Mouse (Mus musculus) liver, embryonic 11.5 days (tissue): Measurements from ENCODE around the gene Nkap. TPM values are rescaled to one million over a fixed set of nuclear protein-coding genes. Genes with fewer than 3 reads are reported as not detected.

Experiments used
- ATAC-seq: fragments of 200-750 bp; cut with Nextera tagmentation; replicated peaks from 2 replicates; pipeline ENCODE4 v1.8.0; 2017; ENCODE audit warnings: moderate number of reproducible peaks, mild to moderate bottlenecking, moderate TSS enrichment, moderate library complexity; ENCODE audit not compliant: low FRiP score
- DNase-seq: peaks from one replicate; pipeline ENCODE4 v3.0.0-alpha.2; 2017; ENCODE audit warnings: low spot score
- H3K27ac ChIP-seq: fragments of 300-500 bp; sonication (generic); 2 replicates; pipeline ENCODE4 v1.5.1; 2014; ENCODE audit warnings: mild to moderate bottlenecking, low read depth, low read length, control low read depth
- H3K27me3 ChIP-seq: fragments of 300-500 bp; sonication (generic); replicated peaks from 2 replicates; pipeline ENCODE4 v1.6.1; 2014; ENCODE audit warnings: low read length, mixed read lengths; ENCODE audit not compliant: control insufficient read depth, insufficient read depth
- H3K36me3 ChIP-seq: fragments of 300-500 bp; sonication (generic); 2 replicates; pipeline ENCODE4 v1.6.1; 2014; ENCODE audit warnings: mild to moderate bottlenecking, low read length, moderate library complexity, mixed read lengths; ENCODE audit not compliant: control insufficient read depth, insufficient read depth
- H3K4me1 ChIP-seq: fragments of 300-500 bp; sonication (generic); replicated peaks from 2 replicates; pipeline ENCODE4 v1.6.1; 2014; ENCODE audit warnings: low read length, mixed read lengths; ENCODE audit not compliant: control insufficient read depth, insufficient read depth
- H3K4me2 ChIP-seq: fragments of 300-500 bp; sonication (generic); 2 replicates; pipeline ENCODE4 v1.6.1; 2014; ENCODE audit warnings: mild to moderate bottlenecking, control low read depth, moderate library complexity
- H3K4me3 ChIP-seq: fragments of 300-500 bp; sonication (generic); 2 replicates; pipeline ENCODE4 v1.5.1; 2014; ENCODE audit warnings: low read depth, low read length, control low read depth
- H3K9ac ChIP-seq: fragments of 300-500 bp; sonication (generic); 2 replicates; pipeline ENCODE4 v1.6.1; 2014; ENCODE audit warnings: low read depth, low read length, control low read depth
- H3K9me3 ChIP-seq: fragments of 300-500 bp; sonication (generic); 2 replicates; pipeline ENCODE4 v1.6.1; 2016; ENCODE audit warnings: low read length, inconsistent platforms, mixed read lengths; ENCODE audit not compliant: control insufficient read depth
- WGBS: fragments of 180-500 bp; shearing (Covaris S2); extraction: QIAGEN DNeasy Blood & Tissue Kit; methylation state at CpG from one replicate; pipeline ENCODE4 v1.1.7; 2014; 5-methylcytosine and 5-hydroxymethylcytosine counted together
- polyA plus RNA-seq: library from polyadenylated mRNA; unstranded; fragments of >200 nt; fragmentation: Nextera tagmentation; extraction: Ambion mirVana; gene quantifications from 2 replicates; pipeline ENCODE4 v1.2.1, GENCODE M21; 2014

Nkap gene
- polyA plus RNA-seq, 1 experiment from 2014 or later, result 19.9 TPM

- 83% methylated on average over 11 of the region's 11 CpGs for WGBS
- Histone ChIP-seq H3K27me3 (no peaks in the 10 kb centered on the region), H3K4me3 (no peak overlapping the region), H3K9ac (no peak overlapping the region), H3K36me3 (0 out of 2 replicates have a peak, but pooled peaks cover 2% of the 10 kb centered on the region), H3K27ac (no peak overlapping the region), H3K4me2 (no peak overlapping the region), H3K4me1 (no peaks in the 10 kb centered on the region), H3K9me3 (no peaks in the 10 kb centered on the region)
- DNase-seq, result no peak
- no peak for ATAC-seq
Measured at GRCm38 (mm10) chrX:37095106-37095768, 31.4 kb upstream of the Nkap start.

DNA sequence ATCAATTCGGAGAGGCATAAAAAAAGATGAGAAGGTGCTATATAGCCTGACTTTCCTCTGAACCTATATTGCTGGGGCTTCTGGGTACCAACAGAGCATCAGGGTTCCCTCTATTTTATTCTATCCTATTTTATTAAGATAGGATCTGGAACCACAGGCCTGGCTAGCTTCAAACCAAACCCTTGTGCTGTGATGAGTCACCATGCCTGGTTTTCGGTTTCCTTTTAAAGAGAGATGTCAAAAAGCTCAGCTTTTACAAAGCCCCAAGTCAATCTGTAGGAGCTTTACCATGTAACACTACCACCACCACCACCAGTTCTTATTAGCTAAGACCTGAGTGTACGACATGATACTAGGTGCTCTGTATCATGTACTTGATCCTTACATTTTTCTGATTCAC, 27.9 kb upstream of the Nkap start:
- H3K4me1 ChIP-seq, result no peaks in the 10 kb centered on the region
- no peak overlapping the region for H3K27ac ChIP-seq
- H3K9me3 ChIP-seq, result no peaks in the 10 kb centered on the region
- no peak overlapping the region for H3K4me3 ChIP-seq
- DNase-seq (no peak), ATAC-seq (no peak)
- H3K36me3 ChIP-seq, result 0 out of 2 replicates have a peak, but pooled peaks cover 2% of the 10 kb centered on the region
- H3K27me3 ChIP-seq, result no peaks in the 10 kb centered on the region
- H3K9ac ChIP-seq, result no peak overlapping the region
- no peak overlapping the region for H3K4me2 ChIP-seq
- WGBS, result 82% methylated on average over 3 of the region's 3 CpGs

DNA sequence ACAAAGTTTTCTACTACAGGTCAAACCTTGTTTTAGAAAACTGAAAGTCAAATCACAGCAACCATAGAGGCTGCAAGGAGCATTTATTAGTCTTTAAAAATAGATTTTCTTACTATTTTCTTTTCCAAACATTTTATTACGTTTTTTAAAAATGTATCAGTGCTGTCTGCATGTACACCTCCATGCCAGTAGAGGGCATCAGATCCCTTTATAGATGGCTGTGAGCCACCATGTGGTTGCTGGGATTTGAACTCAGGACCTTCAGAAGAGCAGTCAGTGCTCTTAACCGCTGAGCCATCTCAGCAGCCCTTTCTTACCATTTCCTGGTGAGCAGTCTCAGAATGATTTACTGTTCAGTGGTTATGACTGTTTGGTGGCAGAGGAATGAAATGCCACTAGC, 22.8 kb upstream of the Nkap start:
- no peak overlapping the region for H3K9ac ChIP-seq
- H3K9me3 ChIP-seq, result no peaks in the 10 kb centered on the region
- no peak overlapping the region for H3K27ac ChIP-seq
- H3K27me3 ChIP-seq, result no peaks in the 10 kb centered on the region
- no peak overlapping the region for H3K4me2 ChIP-seq
- DNase-seq, result no peak
- ATAC-seq, result no peak
- H3K4me3 ChIP-seq, result no peak overlapping the region
- H3K36me3 ChIP-seq, result no peaks in the 10 kb centered on the region; the same call in 1 of the 2 replicates
- H3K4me1 ChIP-seq, result no peaks in the 10 kb centered on the region
- 79% methylated on average over 2 of the region's 2 CpGs for WGBS

DNA sequence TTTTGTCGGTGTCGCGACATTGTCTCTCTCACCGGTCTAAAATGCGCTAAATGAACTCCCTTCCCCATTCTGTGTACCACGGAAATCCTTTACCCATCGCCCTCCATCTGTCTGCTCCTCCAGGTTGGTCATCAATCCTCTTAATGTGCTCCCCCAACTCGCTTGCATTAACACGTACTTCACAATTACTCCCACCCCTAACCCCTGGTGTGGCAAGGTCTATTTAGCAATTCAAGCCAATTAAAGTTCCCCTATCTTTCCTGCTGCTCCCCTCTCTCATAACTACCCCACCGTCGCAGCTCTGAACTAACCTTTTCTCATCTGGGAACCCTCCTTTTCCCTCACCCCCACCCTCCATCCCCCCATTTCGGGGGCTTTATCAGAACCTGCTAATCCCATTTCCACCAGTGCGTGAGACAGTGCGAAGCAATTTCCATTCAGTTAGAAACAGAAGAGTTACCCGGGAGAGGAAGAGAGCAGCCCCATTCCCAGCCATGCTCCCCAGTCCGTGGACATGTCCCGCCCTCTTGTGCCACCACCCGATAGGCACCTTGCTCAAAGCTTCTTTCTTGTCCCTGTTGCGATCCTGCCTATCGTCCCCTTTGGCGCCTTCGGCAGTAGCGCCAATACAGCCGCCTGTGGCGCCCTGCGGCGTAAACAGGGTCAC, 16.9 kb upstream of the Nkap start:
- peak; percentile 82 for ATAC-seq

GRCm38 (mm10) chrX:37110193-37110880, 16.3 kb upstream of the Nkap start, which contains the start of gene Upf3b:
TSS of gene Upf3b (minus strand) at chrX:37110322.
- 11% methylated on average over 30 of the region's 30 CpGs for WGBS
- no peaks in the 10 kb centered on the region for H3K9me3 ChIP-seq
- H3K4me1 ChIP-seq, result no peaks in the 10 kb centered on the region
- peak within 1 kb of the TSS; percentile 71 for H3K4me2 ChIP-seq
- ATAC-seq, result peak; percentile 99
- H3K36me3 ChIP-seq, result no peaks in the 10 kb centered on the region
- peak within 1 kb of the TSS; percentile 79 for H3K27ac ChIP-seq
- no peaks in the 10 kb centered on the region; the same call in 1 of the 2 replicates for H3K27me3 ChIP-seq
- DNase-seq, result peak; percentile 83
- H3K4me3 ChIP-seq, result peak within 1 kb of the TSS; percentile 65
- H3K9ac ChIP-seq, result peak within 1 kb of the TSS; percentile 73

More for the DNA sequence above, 16.9 kb upstream of the Nkap start:
- Histone ChIP-seq H3K4me1 (no peaks in the 10 kb centered on the region), H3K36me3 (no peaks in the 10 kb centered on the region), H3K27ac (peak overlapping the region; percentile 79), H3K4me2 (peak overlapping the region; percentile 71), H3K9ac (peak overlapping the region; percentile 73), H3K27me3 (no peaks in the 10 kb centered on the region), H3K4me3 (peak overlapping the region; percentile 65), H3K9me3 (no peaks in the 10 kb centered on the region)
- 13% methylated on average over 27 of the region's 27 CpGs for WGBS
- DNase-seq, result no peak

DNA sequence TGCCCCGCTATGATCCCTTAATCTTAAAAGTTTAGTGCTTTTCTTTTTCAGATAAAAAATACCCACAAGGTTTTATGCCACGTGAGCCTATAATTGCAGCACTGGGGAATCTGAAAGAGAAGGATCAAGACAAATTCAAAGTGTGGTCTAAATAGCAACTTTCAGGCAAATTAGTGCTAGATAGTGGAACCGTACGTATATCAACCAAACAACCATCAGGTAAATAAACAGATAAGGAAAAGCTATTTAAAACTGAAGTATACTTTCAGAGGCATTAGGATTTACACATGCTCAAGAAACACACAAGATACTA, 15.8 kb upstream of the Nkap start:
- no peak overlapping the region for H3K9ac ChIP-seq
- no peak for ATAC-seq

DNA sequence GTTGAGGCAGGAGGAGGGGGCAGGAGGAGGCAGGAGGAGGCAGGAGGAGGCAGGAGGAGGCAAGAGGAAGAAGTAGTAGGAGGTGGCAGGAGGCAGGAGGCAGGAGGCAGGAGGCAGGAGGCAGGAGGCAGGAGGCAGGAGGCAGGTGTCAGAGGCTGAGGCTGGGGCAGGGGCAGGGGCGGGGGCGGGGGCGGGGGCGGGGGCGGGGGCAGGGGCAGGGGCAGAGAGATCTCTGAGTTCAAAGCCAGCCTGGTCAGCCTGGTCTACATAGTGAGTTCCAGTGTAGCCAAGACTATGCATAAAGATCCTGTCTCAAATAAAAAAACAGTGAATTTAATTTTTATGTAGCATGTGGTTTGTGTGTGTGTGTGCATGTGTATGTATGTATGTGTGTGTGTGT, 9.5 kb upstream of the Nkap start:
- Histone ChIP-seq H3K9ac (no peak overlapping the region), H3K9me3 (no peaks in the 10 kb centered on the region), H3K4me2 (no peak overlapping the region), H3K27me3 (peaks cover 8% of the 10 kb centered on the region), H3K27ac (no peak overlapping the region), H3K4me1 (no peaks in the 10 kb centered on the region), H3K4me3 (no peak overlapping the region), H3K36me3 (no peaks in the 10 kb centered on the region)
- ATAC-seq (no peak), DNase-seq (no peak)
- WGBS, result 33% methylated on average over 4 of the region's 5 CpGs

More for the DNA sequence above, 15.8 kb upstream of the Nkap start:
- Histone ChIP-seq H3K36me3 (no peaks in the 10 kb centered on the region), H3K9me3 (no peaks in the 10 kb centered on the region), H3K4me2 (peak overlapping the region; percentile 28; the same call in 1 of the 2 replicates), H3K4me3 (no peak overlapping the region), H3K27me3 (no peaks in the 10 kb centered on the region; the same call in 1 of the 2 replicates), H3K27ac (no peak overlapping the region), H3K4me1 (no peaks in the 10 kb centered on the region)
- 74% methylated on average over 4 of the region's 4 CpGs for WGBS
- DNase-seq, result no peak

- Histone ChIP-seq H3K4me1 (no peaks in the 10 kb centered on the region), H3K27me3 (peaks cover 8% of the 10 kb centered on the region), H3K4me3 (no peak overlapping the region), H3K9ac (no peak overlapping the region), H3K4me2 (no peak overlapping the region), H3K27ac (no peak overlapping the region), H3K36me3 (no peaks in the 10 kb centered on the region), H3K9me3 (no peaks in the 10 kb centered on the region)
- ATAC-seq (no peak), DNase-seq (no peak)
- WGBS, result 68% methylated on average over 3 of the region's 3 CpGs
Measured at GRCm38 (mm10) chrX:37119585-37119984, 7.0 kb upstream of the Nkap start.
